Mouse (Mus musculus) spleen, adult 2 months (tissue): Measurements from ENCODE around the gene Cobll1. TPM values are rescaled to one million over a fixed set of nuclear protein-coding genes. Genes with fewer than 3 reads are reported as not detected.

Experiments
- DNase-seq, 2 experiments: peaks; one replicate each; pipeline versions ENCODE4 v3.0.0 to v3.0.0-alpha.2; 2012 to 2021; ENCODE audit warnings: low spot score in 2 of 2, low read depth in 1 of 2
- H3K27ac ChIP-seq: fragments of 200-500 bp; 2 replicates; pipeline ENCODE4 v1.5.1; 2012; ENCODE audit warnings: low read length, inconsistent platforms; ENCODE audit not compliant: insufficient read depth
- H3K27me3 ChIP-seq: fragments of 200-500 bp; 2 replicates; pipeline ENCODE4 v1.6.1; 2012; ENCODE audit warnings: mild to moderate bottlenecking, moderate library complexity, low read length, inconsistent platforms; ENCODE audit not compliant: control insufficient read depth, insufficient read depth
- H3K36me3 ChIP-seq: fragments of 200-500 bp; 2 replicates; pipeline ENCODE4 v1.6.1; 2012; ENCODE audit warnings: mild to moderate bottlenecking, low read length, inconsistent platforms; ENCODE audit not compliant: control insufficient read depth, insufficient read depth
- H3K4me1 ChIP-seq: fragments of 200-500 bp; 2 replicates; pipeline ENCODE4 v1.6.1; 2011; ENCODE audit warnings: inconsistent platforms; ENCODE audit not compliant: control insufficient read depth, insufficient read depth, insufficient read length
- H3K4me3 ChIP-seq: fragments of 200-500 bp; 2 replicates; pipeline ENCODE4 v1.5.1; 2011; ENCODE audit warnings: mild to moderate bottlenecking, inconsistent platforms; ENCODE audit not compliant: insufficient read depth, insufficient read length; ENCODE audit errors: extremely low read depth
- CTCF ChIP-seq: fragments of 200-500 bp; IDR thresholded peaks from 2 replicates; pipeline ENCODE4 v1.5.1; 2011; ENCODE audit warnings: mild to moderate bottlenecking, inconsistent platforms; ENCODE audit not compliant: insufficient read depth, insufficient read length, insufficient replicate concordance; ENCODE audit errors: extremely low read depth
- POLR2A ChIP-seq: fragments of 200-500 bp; IDR thresholded peaks from 2 replicates; pipeline ENCODE4 v1.6.1; 2011; ENCODE audit warnings: low read depth, low read length, inconsistent platforms
- WGBS: fragments of 180-500 bp; shearing (Covaris S2); methylation state at CpG from one replicate; pipeline ENCODE4 v1.1.7; 2018; 5-methylcytosine and 5-hydroxymethylcytosine counted together
- polyA plus RNA-seq: library from polyadenylated mRNA; depleted of rRNA; stranded (reverse); fragments of >200 nt; gene quantifications from 2 replicates; pipeline ENCODE4 v1.2.3, GENCODE M21; 2012

Cobll1 gene
- polyA plus RNA-seq, 1 experiment: 5.4 TPM

- no peak for DNase-seq
Observed at GRCm38 (mm10) chr2:65162625-65163024, 76.6 kb downstream of the Cobll1 start.

GRCm38 (mm10) chr2:65161715-65162114 is 77.5 kb downstream of the Cobll1 start:
- WGBS: 87% methylated on average over 2 of the region's 2 CpGs
- Histone ChIP-seq H3K36me3 (no peaks in the 10 kb centered on the region), H3K27me3 (no peaks in the 10 kb centered on the region), H3K4me3 (no peak overlapping the region), H3K4me1 (no peaks in the 10 kb centered on the region), H3K27ac (no peak overlapping the region)
- TF ChIP-seq CTCF (no peak), POLR2A (no peak)
- no peak for DNase-seq

More at GRCm38 (mm10) chr2:65162625-65163024, 76.6 kb downstream of the Cobll1 start:
- no peaks in the 10 kb centered on the region for H3K4me1 ChIP-seq
- no peak overlapping the region for H3K27ac ChIP-seq
- H3K4me3 ChIP-seq: no peak overlapping the region
- H3K36me3 ChIP-seq: no peaks in the 10 kb centered on the region
- 91% methylated on average over 5 of the region's 5 CpGs for WGBS
- H3K27me3 ChIP-seq: no peaks in the 10 kb centered on the region
- TF ChIP-seq CTCF: no peak
- no peak for TF ChIP-seq POLR2A

GRCm38 (mm10) chr2:65157981-65158651 is 81.1 kb downstream of the Cobll1 start:
- Histone ChIP-seq H3K4me1 (no peaks in the 10 kb centered on the region), H3K27ac (no peak overlapping the region), H3K4me3 (no peak overlapping the region), H3K27me3 (no peaks in the 10 kb centered on the region), H3K36me3 (no peaks in the 10 kb centered on the region)
- DNase-seq: no peak
- no peak for TF ChIP-seq POLR2A
- TF ChIP-seq CTCF: no peak
- 90% methylated on average over 5 of the region's 5 CpGs for WGBS

DNA sequence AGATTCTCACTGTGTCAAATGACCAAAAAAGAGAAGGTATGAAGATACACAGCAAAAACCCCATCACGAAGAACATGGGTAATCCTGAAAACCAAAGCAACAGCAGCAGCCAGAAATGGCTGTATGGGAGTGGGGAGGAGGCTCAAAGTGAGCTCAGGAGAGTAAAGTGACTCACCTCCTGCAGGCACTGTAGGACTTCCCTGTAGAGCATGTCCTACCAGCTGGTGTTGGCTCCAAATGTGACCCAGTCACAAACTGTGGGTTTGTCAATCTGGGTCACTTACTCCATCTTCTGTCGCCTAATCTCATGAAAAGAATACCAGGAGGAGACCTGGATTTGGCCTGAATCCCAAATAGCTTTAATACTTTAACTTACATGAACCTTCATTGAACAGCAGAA is 81.9 kb downstream of the Cobll1 start:
- H3K36me3 ChIP-seq: no peaks in the 10 kb centered on the region
- no peak for DNase-seq
- H3K27me3 ChIP-seq: no peaks in the 10 kb centered on the region
- no peak overlapping the region for H3K4me3 ChIP-seq
- TF ChIP-seq CTCF: no peak
- TF ChIP-seq POLR2A: no peak
- WGBS: 82% methylated on average over 2 of the region's 2 CpGs
- H3K27ac ChIP-seq: no peak overlapping the region
- H3K4me1 ChIP-seq: no peaks in the 10 kb centered on the region

DNA sequence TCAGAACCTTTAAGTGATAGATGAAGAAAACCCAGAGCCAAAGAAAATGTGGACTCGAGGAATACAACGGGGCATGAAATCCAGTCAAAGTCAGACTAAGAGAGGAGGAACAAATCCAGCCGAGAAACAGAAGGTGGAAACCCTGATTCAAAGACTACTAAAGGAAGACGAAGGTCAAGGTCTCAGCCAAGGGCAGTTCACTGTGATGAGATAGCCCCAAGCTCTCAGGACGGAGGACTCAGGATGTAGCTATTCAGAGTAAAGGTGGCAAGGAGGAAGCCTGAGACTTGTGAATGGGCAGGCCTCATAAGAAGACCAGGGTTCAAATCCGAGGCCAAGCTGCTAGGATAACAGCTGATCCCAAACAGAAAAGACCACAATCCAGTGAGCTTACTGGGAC is 90.3 kb downstream of the Cobll1 start:
- Histone ChIP-seq H3K36me3 (peaks cover 3% of the 10 kb centered on the region), H3K27ac (no peak overlapping the region), H3K27me3 (no peaks in the 10 kb centered on the region), H3K4me1 (no peaks in the 10 kb centered on the region), H3K4me3 (no peak overlapping the region)
- 92% methylated on average over 6 of the region's 6 CpGs for WGBS
- DNase-seq: no peak
- no peak for TF ChIP-seq CTCF

- H3K4me3 ChIP-seq: no peak overlapping the region
- no peak for TF ChIP-seq CTCF
- peaks cover 3% of the 10 kb centered on the region for H3K36me3 ChIP-seq
- no peak for DNase-seq
- H3K27ac ChIP-seq: no peak overlapping the region
- WGBS: 94% methylated on average over 1 of the region's 1 CpGs
- no peaks in the 10 kb centered on the region for H3K4me1 ChIP-seq
- no peaks in the 10 kb centered on the region for H3K27me3 ChIP-seq
Observed at GRCm38 (mm10) chr2:65147431-65147830, 91.8 kb downstream of the Cobll1 start.

DNA sequence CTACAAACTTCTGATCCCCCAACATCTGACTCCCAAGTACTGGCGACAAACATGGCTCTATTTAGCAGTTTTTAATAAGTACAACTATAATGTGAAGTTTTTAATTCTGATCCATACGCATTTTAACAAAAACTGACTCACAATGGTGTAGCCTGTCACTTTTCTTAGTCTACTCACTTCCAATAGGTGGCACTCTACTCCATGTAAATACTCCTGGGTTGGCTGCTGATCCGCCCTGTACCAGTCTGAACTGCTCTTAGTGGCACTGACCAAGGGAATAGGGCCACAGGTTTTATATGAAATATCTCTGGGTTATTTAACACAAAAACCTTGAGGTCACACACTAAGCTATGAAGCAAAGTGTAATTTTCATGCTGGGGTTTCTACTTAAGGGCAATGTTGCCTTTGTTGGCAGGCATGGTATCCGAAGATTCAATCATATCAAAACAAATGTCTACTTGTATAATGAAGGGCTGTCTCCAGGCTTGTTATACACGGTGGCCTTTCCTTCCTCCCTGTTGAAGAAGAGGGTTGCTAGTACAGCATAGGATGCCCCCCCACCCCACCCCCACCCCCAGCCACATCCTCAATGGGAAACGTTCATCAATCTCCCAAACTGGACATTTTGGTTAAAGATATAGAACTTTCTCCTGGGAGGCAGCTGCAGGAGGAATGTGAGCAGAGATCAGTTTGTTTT is 93.6 kb downstream of the Cobll1 start:
- 57% methylated on average over 6 of the region's 6 CpGs for whole genome bisulfite sequencing
- DNase-seq: peak; percentile 19 to 30
- H3K4me1 ChIP-seq: no peaks in the 10 kb centered on the region
- H3K4me3 ChIP-seq: no peak overlapping the region
- H3K36me3 ChIP-seq: peaks cover 3% of the 10 kb centered on the region
- H3K27ac ChIP-seq: no peak overlapping the region
- H3K27me3 ChIP-seq: no peaks in the 10 kb centered on the region
- TF ChIP-seq CTCF (peak; percentile 31; the same call in 1 of the 2 replicates), POLR2A (no peak)
